Mouse (Mus musculus) megakaryocyte, embryonic 14.5 days (primary cell): Measurements from ENCODE around the gene Esyt1.

ENCODE experiments used
- FLI1 ChIP-seq: IDR thresholded peaks from 2 replicates; pipeline ENCODE4 v1.6.1; 2012; ENCODE audit warnings: low read length, inconsistent platforms, mixed read lengths
- GATA1 ChIP-seq: IDR thresholded peaks from 3 replicates; pipeline ENCODE4 v1.6.1; 2012; ENCODE audit warnings: mixed read lengths, low read length, inconsistent platforms, borderline replicate concordance

DNA sequence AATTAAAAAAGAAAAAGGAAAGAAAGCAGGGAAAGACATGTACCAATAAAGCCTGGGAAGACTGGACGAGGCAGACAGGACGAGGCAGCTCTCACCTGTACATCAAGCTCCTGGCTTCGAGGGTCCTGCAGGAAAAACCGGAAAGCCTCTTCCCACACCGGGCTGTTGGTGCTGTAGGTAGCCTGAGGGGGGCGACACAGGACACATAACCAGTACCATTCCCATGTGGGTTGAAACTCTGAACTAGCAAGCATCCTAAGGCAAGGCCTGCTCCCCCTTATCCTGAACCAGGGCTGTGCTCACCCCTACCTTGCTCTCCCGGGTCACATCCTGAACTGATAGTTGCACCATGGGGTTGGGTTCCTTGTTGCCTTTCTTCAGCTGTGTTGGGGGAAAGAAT is 6.8 kb downstream of the Esyt1 start:
- TF ChIP-seq GATA1 (no peak), FLI1 (no peak)
